Mouse (Mus musculus) skeletal muscle tissue, postnatal 0 days (tissue): ENCODE data around the gene Prdm16. TPM values are rescaled to one million over a fixed set of nuclear protein-coding genes. Genes with fewer than 3 reads are reported as not detected.

Experiments used
- polyA plus RNA-seq: library from polyadenylated mRNA; unstranded; fragments of >200 nt; fragmentation: Nextera tagmentation; extraction: Ambion mirVana; gene quantifications from 2 replicates; pipeline ENCODE4 v1.2.1, GENCODE M21; 2015

Gene Prdm16
- polyA plus RNA-seq, result 2.5 and 2.8 TPM in 2 replicates

GRCm38 (mm10) chr4:154636721-154637311, at the start of gene Prdm16:
TSS of gene Prdm16 (minus strand) at chr4:154636873.

GRCm38 (mm10) chr4:154667767-154668166, 31.1 kb upstream of the Prdm16 start, which contains the start of gene Actrt2:
TSS of gene Actrt2 (minus strand) at chr4:154667867.

DNA sequence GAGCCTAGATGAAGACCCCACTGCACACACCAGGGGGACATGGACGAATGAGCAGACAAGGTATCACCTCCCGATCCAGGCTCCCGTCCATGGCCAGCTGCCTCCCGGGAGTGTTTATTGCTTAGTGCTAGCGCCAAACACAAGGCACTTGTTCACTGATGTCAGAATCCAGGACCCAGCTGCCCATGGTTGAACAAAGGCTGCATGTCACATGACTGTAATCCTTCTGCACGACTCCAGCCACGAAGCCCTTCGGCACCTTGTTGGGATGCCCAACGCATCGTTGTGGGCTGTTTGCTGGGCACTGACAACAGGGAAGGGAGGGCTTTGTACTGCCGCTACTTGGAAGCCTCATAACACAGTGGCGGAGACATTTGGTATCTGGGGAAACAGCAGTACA, 300.9 kb downstream of the Prdm16 start, which contains the start of gene B230104I21Rik:
B230104I21Rik (plus strand) TSS at position 367 of the 400 bp plus-strand sequence.

DNA sequence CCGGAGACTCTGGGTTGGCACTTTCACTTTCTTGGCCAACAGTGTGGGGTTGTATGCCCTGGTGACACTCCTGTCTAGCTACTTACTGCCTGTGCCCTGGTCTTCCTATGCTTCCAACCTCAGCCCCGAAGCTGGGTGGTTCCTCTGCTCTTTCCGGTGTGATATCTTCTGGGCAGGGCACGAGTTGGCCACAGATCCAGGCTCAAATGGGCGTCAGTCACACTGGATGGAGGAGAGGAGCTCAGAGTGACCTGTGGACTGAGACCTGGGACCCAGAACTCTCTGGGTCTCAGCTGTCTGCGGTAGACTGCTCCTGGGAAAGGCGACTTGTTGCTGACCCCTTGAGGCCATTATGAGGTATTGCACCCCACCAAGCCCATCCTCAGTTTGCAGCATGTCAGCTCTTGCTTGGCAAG, 335.2 kb downstream of the Prdm16 start, which contains the start of gene Arhgef16:
Arhgef16 (minus strand) TSS at position 211 of the 416 bp plus-strand sequence.

Other genes with a start within 250 kb of the Prdm16 start
- gene Actrt2, start 31.0 kb upstream of the Prdm16 start, polyA plus RNA-seq, result not detected in 2 replicates
- 0.13 TPM in 1 of 2 replicates, not detected in the other for gene Ttc34, start 200.6 kb upstream of the Prdm16 start, polyA plus RNA-seq
- 0.40 and 0.54 TPM in 2 replicates for gene Mmel1, start 232.7 kb upstream of the Prdm16 start, polyA plus RNA-seq